Mouse (Mus musculus): ENCODE results near the gene Stard10. TPM values are rescaled to one million over a fixed set of nuclear protein-coding genes. Genes with fewer than 3 reads are reported as not detected.
A peak's percentile ranks its signal among the peaks of the same experiment; 100 is the strongest.

Gene Stard10
- polyA plus RNA-seq, 1 experiment from 2014 or later = 7.3 TPM

DNA sequence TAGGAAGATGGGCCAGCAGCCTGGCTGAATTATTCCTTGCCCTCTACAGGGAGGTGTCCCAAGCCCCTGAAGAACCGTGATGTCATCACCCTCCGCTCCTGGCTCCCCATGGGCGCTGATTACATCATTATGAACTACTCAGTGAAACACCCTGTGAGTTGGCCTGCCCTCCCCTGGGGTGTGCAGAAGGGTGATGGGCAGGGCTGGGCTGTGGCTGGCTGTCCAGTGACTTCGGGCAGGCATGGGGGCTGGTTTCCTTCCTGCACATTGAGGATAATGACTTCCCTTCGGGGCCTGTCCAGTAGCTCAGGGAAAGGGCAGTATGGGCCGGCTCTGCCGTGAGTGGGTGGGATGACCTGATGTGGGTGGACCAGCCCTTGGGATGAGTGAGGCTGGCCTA, 26.2 kb downstream of the Stard10 start:
- Histone ChIP-seq H3K4me1 (peaks cover 17% of the 10 kb centered on the region), H3K9me3 (replicated peaks) (no peaks in the 10 kb centered on the region), H3K36me3 (no peaks in the 10 kb centered on the region), H3K27me3 (ENCODE audit: low read depth, poor library complexity, severe bottlenecking) (peaks cover 25% of the 10 kb centered on the region), H3K27ac (replicated peaks) (no peak overlapping the region), H3K4me3 (no peak overlapping the region)
- WGBS = 83% methylated on average over 7 of the region's 7 CpGs
- DNase-seq (ENCODE audit: low spot score) = no peak

DNA sequence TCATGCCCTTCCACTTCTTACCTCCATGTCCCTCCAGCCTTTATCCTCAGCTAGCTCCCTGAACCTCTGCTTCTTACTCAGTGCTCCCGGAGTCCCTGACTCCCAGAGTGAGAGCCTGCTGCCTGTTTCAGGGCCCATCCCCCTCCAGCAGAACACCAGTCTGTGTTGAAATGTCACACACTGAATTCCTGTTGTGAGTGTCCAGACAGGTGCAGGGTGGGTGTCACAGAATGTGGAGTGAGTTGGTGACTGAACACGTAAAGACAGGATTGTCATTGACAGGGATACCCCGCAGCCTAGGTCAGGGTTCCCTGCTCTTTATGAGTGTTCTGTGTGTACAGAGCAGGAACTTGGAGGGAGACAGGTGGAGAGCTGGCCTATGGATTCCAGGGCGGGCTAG, 28.0 kb downstream of the Stard10 start:
- Histone ChIP-seq H3K4me1 (peaks cover 34% of the 10 kb centered on the region), H3K27me3 (ENCODE audit: low read depth, poor library complexity, severe bottlenecking) (peaks cover 42% of the 10 kb centered on the region), H3K27ac (replicated peaks) (no peak overlapping the region; the same call in 1 of the 2 replicates), H3K4me3 (no peak overlapping the region), H3K36me3 (no peaks in the 10 kb centered on the region), H3K9me3 (replicated peaks) (no peaks in the 10 kb centered on the region)
- no peak for DNase-seq (ENCODE audit: low spot score)
- WGBS = 77% methylated on average over 4 of the region's 4 CpGs

DNA sequence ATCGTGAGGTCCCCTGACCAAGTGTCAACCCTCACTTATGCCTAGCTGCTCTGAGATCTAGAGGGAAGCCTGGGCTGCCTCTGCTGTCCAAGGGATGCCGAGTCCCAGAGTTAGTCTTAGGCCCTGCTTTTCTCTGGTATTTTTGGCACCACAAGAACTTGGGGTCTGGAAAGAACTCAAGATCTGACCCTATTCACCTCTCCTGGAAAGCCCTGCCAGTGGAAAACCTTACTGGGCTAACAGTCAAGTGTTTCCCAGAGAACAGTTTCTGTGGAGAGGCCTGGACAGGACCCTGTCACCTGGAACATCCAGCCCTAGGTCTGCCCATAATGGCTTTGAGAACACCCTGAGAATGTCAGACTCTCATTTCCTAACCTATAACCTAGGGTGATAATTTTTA, 30.1 kb downstream of the Stard10 start:
- no peak for DNase-seq (ENCODE audit: low spot score)
- H3K27ac ChIP-seq (replicated peaks) = no peak overlapping the region
- H3K36me3 ChIP-seq = no peaks in the 10 kb centered on the region
- WGBS = 70% methylated on average over 2 of the region's 2 CpGs
- no peaks in the 10 kb centered on the region for H3K9me3 ChIP-seq (replicated peaks)
- no peak overlapping the region for H3K4me3 ChIP-seq
- H3K4me1 ChIP-seq = peaks cover 36% of the 10 kb centered on the region
- peaks cover 49% of the 10 kb centered on the region for H3K27me3 ChIP-seq (ENCODE audit: low read depth, poor library complexity, severe bottlenecking)

DNA sequence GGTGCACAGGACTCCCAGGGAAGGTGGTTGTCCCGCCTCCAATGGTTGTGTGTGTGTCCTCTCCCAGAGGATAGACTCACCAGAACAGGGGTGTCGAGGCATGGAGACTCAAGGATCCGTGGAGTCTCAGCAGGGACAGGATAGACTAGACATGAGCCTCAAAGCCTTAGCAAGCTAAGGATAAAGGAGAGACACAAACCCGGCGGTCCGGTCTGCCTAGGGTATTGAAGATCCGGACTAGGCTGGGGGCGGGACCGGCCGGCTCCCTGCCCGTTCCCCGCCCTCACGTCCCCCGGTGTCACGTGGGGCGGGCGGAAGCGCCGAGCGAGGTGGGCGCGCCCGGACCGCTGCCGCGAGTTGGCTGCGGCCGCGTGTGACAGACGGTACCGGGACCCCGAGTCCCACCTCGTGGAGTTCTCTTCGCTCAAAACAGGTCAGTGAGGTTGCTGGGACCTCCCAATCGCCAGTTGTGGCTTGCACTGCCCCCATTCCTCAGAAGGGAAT, 30.9 kb downstream of the Stard10 start, which contains the start of gene Arap1:
Gene Arap1, plus strand, starts transcription at position 301 of the 504 bp plus-strand sequence.
- H3K9me3 ChIP-seq (replicated peaks) = no peaks in the 10 kb centered on the region
- H3K27ac ChIP-seq (replicated peaks) = peak within 1 kb of the TSS; percentile 73; the same call in 1 of the 2 replicates
- peaks cover 49% of the 10 kb centered on the region for H3K27me3 ChIP-seq (ENCODE audit: low read depth, poor library complexity, severe bottlenecking)
- peaks cover 36% of the 10 kb centered on the region for H3K4me1 ChIP-seq
- H3K4me3 ChIP-seq = peak within 1 kb of the TSS; percentile 72
- peak; percentile 63 for DNase-seq (ENCODE audit: low spot score)
- H3K36me3 ChIP-seq = no peaks in the 10 kb centered on the region
- under 1% methylated on average over 35 of the region's 35 CpGs for WGBS

DNA sequence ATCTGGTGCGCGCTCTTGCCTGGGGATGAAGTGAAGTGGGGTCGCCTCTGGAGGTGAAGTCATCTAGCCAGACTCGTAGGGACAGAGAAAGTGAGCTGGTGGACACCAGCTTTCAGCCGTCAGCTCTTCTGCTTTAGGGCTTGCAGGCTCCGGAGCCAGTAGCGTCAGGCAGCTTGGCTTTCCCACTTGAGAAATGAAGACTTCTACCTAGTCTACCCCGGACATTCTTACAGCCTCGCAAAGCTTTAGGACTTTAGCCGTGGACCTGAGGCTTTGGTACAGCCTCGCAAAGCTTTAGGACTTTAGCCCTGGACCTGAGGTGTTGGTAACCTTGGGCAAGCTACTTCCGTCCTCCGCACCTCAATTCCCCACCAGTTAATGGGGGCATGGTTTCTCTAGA, 31.4 kb downstream of the Stard10 start:
- Histone ChIP-seq H3K9me3 (replicated peaks) (no peaks in the 10 kb centered on the region), H3K4me1 (peaks cover 34% of the 10 kb centered on the region), H3K36me3 (no peaks in the 10 kb centered on the region), H3K27me3 (ENCODE audit: low read depth, poor library complexity, severe bottlenecking) (peaks cover 49% of the 10 kb centered on the region), H3K27ac (replicated peaks) (peak overlapping the region; percentile 73; the same call in 1 of the 2 replicates), H3K4me3 (peak overlapping the region; percentile 72)
- DNase-seq (ENCODE audit: low spot score) = no peak
- WGBS = 5% methylated on average over 13 of the region's 13 CpGs

DNA sequence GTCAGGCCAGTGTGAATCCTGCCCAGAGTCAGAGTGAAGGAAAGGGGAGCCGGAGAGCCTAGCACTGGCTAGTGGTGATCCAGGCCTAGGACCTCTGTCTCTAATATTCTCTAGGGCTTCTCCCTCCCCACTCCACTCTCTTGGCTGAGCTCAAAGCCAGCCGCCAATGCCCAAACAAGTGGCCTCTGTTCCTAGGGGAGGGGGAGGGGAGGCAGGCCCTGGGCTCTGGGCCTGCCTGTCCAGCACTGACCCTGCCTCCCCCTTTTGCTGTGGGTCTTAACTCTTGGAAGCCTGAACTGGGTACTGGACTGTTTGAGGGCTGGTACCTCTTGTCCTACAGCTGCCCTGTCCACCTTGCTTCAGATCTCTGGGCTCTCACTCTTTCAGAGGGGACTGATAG, 33.0 kb downstream of the Stard10 start:
- no peak overlapping the region for H3K4me3 ChIP-seq
- H3K9me3 ChIP-seq (replicated peaks) = no peaks in the 10 kb centered on the region
- peaks cover 34% of the 10 kb centered on the region for H3K4me1 ChIP-seq
- DNase-seq (ENCODE audit: low spot score) = peak; percentile 24
- H3K27me3 ChIP-seq (ENCODE audit: low read depth, poor library complexity, severe bottlenecking) = peaks cover 49% of the 10 kb centered on the region
- no peaks in the 10 kb centered on the region for H3K36me3 ChIP-seq
- 36% methylated on average over 2 of the region's 2 CpGs for WGBS
- H3K27ac ChIP-seq (replicated peaks) = peak overlapping the region; percentile 46; the same call in 1 of the 2 replicates

DNA sequence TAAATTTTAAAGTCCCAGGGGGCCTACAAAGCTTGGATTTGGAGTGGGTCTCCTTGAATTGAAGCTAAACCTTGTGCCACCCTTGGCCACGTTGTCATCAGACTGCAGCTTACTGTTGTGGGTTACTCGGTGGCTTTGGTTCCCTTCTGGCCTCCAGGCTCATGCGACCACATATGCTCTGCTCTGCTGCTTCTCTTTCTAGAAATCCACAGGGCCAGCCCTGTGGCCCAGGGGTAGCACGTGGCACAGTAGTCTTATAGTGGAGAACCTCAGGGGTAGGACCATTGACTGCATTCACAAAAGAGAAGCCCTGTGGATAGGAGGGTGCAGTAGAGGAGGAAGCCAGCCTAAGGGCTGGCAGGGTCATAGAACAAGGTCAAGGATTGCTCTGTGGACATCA, 35.5 kb downstream of the Stard10 start:
- Histone ChIP-seq H3K36me3 (no peaks in the 10 kb centered on the region), H3K27me3 (ENCODE audit: low read depth, poor library complexity, severe bottlenecking) (peaks cover 29% of the 10 kb centered on the region), H3K4me1 (peaks cover 38% of the 10 kb centered on the region), H3K4me3 (no peak overlapping the region), H3K27ac (replicated peaks) (no peak overlapping the region), H3K9me3 (replicated peaks) (no peaks in the 10 kb centered on the region)
- no peak for DNase-seq (ENCODE audit: low spot score)
- 85% methylated on average over 4 of the region's 4 CpGs for WGBS

DNA sequence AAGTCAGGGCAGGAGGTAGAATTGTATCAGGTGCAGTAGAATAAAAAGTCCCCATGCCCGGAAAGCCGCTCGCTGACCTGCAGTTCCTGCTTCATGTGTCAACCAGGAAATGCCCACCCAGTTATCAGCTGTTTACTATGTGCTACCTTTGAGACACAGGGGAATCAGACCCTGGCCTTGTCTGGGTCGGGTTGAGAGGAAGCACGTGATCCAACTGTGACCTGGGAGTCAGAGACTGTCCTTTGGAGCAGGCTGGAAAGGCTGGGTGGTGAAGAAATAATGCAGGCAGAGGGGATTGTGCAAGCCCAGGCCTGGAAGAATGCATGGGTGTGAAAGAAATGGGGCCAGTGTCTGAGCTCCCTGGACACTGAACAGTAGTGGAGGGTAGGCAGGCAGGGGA, 37.5 kb downstream of the Stard10 start:
- no peak overlapping the region for H3K27ac ChIP-seq (replicated peaks)
- DNase-seq (ENCODE audit: low spot score) = no peak
- WGBS = 82% methylated on average over 5 of the region's 5 CpGs
- no peak overlapping the region for H3K4me3 ChIP-seq
- H3K4me1 ChIP-seq = peaks cover 19% of the 10 kb centered on the region
- no peaks in the 10 kb centered on the region for H3K9me3 ChIP-seq (replicated peaks)
- H3K36me3 ChIP-seq = no peaks in the 10 kb centered on the region
- peaks cover 12% of the 10 kb centered on the region for H3K27me3 ChIP-seq (ENCODE audit: low read depth, poor library complexity, severe bottlenecking)

DNA sequence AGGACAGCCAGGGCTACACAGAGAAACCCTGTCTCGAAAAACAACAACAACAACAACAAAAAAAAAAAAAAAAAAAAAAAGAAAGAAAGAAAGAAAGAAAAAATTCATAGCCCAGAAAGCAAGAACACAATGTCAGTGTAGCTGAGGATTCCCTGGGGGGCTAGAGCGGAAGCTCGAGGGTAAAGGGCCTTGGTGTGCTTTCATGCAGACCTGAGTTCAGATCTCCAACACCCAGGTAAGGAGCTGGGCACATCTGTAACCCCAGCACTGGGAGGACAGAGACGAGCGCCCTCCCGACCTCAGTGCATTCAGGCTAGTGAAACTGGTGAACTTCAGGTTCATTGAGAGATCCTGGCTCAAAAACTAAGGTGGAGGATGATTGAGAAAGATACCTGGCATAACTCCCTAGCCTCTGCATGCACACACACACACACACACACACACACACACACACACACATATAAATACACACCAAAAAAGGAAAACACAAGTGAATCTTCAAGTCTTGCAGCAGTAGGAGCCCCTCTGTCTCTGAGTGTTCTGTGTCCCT, 38.7 kb downstream of the Stard10 start:
- Histone ChIP-seq H3K27me3 (ENCODE audit: low read depth, poor library complexity, severe bottlenecking) (peaks cover under 1% of the 10 kb centered on the region; the same call in 1 of the 2 replicates), H3K4me1 (peaks cover 12% of the 10 kb centered on the region), H3K9me3 (replicated peaks) (no peaks in the 10 kb centered on the region), H3K27ac (replicated peaks) (no peak overlapping the region), H3K36me3 (no peaks in the 10 kb centered on the region), H3K4me3 (no peak overlapping the region)
- DNase-seq (ENCODE audit: low spot score) = no peak
- WGBS = 91% methylated on average over 6 of the region's 6 CpGs

DNA sequence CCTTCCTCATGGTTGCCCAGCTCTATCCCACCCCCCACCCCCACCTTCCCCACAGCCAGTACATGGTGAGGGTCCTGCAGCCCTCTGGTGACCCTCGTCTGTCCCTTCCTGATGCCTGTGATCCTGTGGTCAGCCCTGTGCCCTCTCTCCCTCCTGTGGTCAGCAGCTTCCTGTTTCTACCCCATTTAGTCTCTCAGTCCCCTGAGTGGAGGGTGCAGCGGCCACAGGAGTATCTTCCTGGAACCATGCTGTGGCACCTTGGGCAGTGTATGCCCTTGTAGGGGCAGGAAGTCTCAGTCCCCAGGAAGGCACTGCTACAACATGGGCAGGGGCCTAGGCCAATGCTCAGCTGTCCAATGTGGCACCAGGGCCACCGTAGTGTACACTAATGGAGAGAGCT, 40.0 kb downstream of the Stard10 start:
- H3K36me3 ChIP-seq = no peaks in the 10 kb centered on the region
- no peak overlapping the region for H3K4me3 ChIP-seq
- no peaks in the 10 kb centered on the region for H3K9me3 ChIP-seq (replicated peaks)
- H3K4me1 ChIP-seq = peaks cover 15% of the 10 kb centered on the region
- WGBS = 57% methylated on average over 3 of the region's 3 CpGs
- H3K27ac ChIP-seq (replicated peaks) = peak overlapping the region; percentile 33
- H3K27me3 ChIP-seq (ENCODE audit: low read depth, poor library complexity, severe bottlenecking) = no peaks in the 10 kb centered on the region
- no peak for DNase-seq (ENCODE audit: low spot score)

DNA sequence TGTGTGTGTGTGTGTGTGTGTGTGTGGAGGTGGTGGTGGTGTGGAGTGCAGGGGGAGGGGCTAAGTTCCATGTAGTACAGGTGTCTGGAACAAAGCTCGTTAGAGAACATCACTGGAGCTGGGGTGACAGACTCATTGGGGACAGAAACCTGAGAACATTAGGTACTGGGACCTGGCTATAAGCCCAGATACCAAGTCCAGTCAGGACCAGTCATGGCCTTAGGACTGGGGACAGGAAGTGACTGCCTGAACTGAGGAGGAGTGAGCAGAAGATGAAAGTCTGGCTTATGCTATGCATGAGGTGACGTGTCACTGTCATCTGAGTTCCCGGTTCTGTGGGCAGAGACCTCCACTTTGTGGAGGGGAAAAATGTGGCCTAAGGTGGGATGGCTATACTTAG, 43.5 kb downstream of the Stard10 start:
- no peaks in the 10 kb centered on the region for H3K27me3 ChIP-seq (ENCODE audit: low read depth, poor library complexity, severe bottlenecking)
- H3K36me3 ChIP-seq = no peaks in the 10 kb centered on the region
- no peak overlapping the region for H3K27ac ChIP-seq (replicated peaks)
- H3K4me1 ChIP-seq = peaks cover 19% of the 10 kb centered on the region
- DNase-seq (ENCODE audit: low spot score) = no peak
- 81% methylated on average over 3 of the region's 3 CpGs for WGBS
- no peaks in the 10 kb centered on the region for H3K9me3 ChIP-seq (replicated peaks)
- H3K4me3 ChIP-seq = no peak overlapping the region

DNA sequence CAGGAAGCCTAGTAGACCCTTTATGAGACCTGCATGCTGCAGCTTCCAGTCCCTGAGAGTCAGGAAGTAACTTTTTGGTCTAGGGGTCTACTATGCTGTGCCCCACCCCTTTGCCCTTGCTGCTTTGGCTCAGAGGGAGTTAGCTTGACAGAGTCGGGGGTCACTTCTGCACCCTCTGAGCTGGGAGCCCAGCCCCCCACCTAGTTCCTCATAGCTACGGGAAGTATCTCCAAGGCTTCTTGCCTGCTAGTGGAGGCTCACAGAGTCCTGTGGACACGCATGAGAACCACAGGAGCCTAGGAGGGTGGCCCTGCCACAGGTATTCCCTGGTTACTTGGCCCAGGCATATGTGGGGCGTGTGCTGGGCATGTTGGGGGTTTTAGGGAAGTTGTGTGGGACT, 44.1 kb downstream of the Stard10 start:
- Histone ChIP-seq H3K9me3 (replicated peaks) (no peaks in the 10 kb centered on the region), H3K4me1 (peaks cover 19% of the 10 kb centered on the region), H3K27me3 (ENCODE audit: low read depth, poor library complexity, severe bottlenecking) (no peaks in the 10 kb centered on the region), H3K36me3 (no peaks in the 10 kb centered on the region), H3K27ac (replicated peaks) (0 out of 2 replicates have a peak overlapping the region, but pooled peaks have one; percentile 3), H3K4me3 (no peak overlapping the region)
- WGBS = 76% methylated on average over 4 of the region's 4 CpGs
- no peak for DNase-seq (ENCODE audit: low spot score)

DNA sequence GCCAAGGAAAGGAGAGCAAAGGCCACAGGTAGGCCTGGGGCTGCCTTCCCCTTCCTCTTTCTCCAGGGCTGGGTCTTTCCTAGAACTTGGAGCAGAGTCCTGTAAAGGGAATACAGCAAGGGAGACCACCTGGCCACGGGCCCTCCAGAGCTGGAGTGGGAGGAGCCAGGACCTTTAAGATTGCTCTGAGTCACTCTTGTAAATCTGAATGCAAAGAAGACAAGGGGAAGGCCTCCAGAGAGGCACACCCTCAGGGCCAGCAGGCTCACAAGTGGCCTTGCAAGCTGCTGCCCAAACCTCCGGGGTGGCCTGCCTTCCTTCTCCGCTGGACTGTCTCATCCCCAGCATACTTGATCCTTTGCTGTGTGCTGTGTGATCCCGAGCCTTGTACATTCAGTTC, 44.9 kb downstream of the Stard10 start:
- no peak overlapping the region for H3K27ac ChIP-seq (replicated peaks)
- WGBS = 72% methylated on average over 4 of the region's 4 CpGs
- no peaks in the 10 kb centered on the region for H3K27me3 ChIP-seq (ENCODE audit: low read depth, poor library complexity, severe bottlenecking)
- DNase-seq (ENCODE audit: low spot score) = no peak
- no peaks in the 10 kb centered on the region for H3K36me3 ChIP-seq
- H3K4me3 ChIP-seq = no peak overlapping the region
- no peaks in the 10 kb centered on the region for H3K9me3 ChIP-seq (replicated peaks)
- peaks cover 12% of the 10 kb centered on the region for H3K4me1 ChIP-seq
